ENCODE assay signal across 12 mouse cellular contexts in the genomic region with DNA sequence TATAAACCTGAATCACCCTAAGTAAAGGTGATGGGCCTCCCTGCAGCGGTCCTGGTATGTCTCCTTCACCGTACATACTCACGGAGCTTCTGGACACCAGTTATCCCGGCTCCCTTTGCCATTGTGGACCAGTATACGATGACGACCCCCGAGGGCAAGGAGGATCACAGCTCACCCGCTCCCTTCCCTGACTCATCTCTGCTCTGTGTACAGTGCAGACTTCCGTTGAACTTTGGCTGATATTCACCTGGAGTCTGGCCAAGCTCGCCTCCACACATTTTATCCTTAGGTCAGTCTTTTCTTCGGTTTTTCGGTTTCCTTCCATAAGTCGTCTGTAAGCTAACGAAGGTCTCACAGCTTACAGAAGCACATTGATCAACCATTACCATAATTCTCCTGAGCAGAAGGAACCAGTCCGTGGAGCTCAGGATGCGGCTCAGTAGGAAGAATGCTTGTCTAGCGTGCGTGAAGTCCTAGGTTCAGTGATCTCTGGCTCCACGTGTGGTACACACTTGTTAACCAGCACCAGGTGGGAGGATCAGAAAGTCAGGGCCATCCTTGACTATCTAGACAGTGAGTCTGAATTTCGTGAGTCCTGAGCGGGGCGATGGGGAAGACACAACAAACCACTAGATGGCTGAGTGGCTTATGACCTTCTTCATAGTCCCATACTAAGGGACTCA. TPM values are rescaled to one million over a fixed set of nuclear protein-coding genes. Genes with fewer than 3 reads are reported as not detected.
DNase-seq lines count a peak whose midpoint lies in the region; ATAC-seq and TF ChIP-seq lines count a peak whose summit lies in the region.
"Had no signal": no experiment of that assay in that cellular context is flagged by ENCODE, and none has a peak within 500 bp of the region (broad histone marks: within the 10 kb centered on the region; RNA-seq: fewer than 3 reads in every experiment).

No protein-coding gene starts in this region.

- H3K4me3 ChIP-seq in heart, embryonic 12.5 days = no peak overlapping the region
- H3K4me3 ChIP-seq in kidney, postnatal 0 days (replicated peaks; ENCODE audit: low read depth, low read length) = no peak overlapping the region
- H3K4me3 ChIP-seq in stomach, postnatal 0 days (ENCODE audit: low read depth, low read length) = no peak overlapping the region
- H3K4me3 ChIP-seq in hindbrain, embryonic 16.5 days (ENCODE audit: low read length) = no peak overlapping the region
- H3K4me3 ChIP-seq: limb, embryonic 12.5 days had no signal

- H3K4me2 ChIP-seq in heart, embryonic 12.5 days = no peak overlapping the region
- H3K4me2 ChIP-seq in kidney, postnatal 0 days (ENCODE audit: low read length) = no peak overlapping the region
- no peak overlapping the region for H3K4me2 ChIP-seq in stomach, postnatal 0 days (replicated peaks; ENCODE audit: low read depth)
- no peak overlapping the region for H3K4me2 ChIP-seq in hindbrain, embryonic 16.5 days (ENCODE audit: low read length)
- H3K4me2 ChIP-seq: limb, embryonic 12.5 days had no signal

- no peaks in the 10 kb centered on the region for H3K27me3 ChIP-seq in heart, embryonic 12.5 days (replicated peaks)
- no peaks in the 10 kb centered on the region for H3K27me3 ChIP-seq in kidney, postnatal 0 days (ENCODE audit: insufficient read depth, low read length)
- H3K27me3 ChIP-seq in stomach, postnatal 0 days (ENCODE audit: control insufficient read depth, insufficient read depth, low read length) = no peaks in the 10 kb centered on the region
- no peaks in the 10 kb centered on the region for H3K27me3 ChIP-seq in hindbrain, embryonic 16.5 days (replicated peaks; ENCODE audit: control insufficient read depth, insufficient read depth, low read length)
- H3K27me3 ChIP-seq: limb, embryonic 12.5 days had no signal

- H3K27ac ChIP-seq in heart, embryonic 12.5 days (ENCODE audit: poor library complexity, severe bottlenecking) = no peak overlapping the region
- H3K27ac ChIP-seq in kidney, postnatal 0 days = no peak overlapping the region
- H3K27ac ChIP-seq in stomach, postnatal 0 days (replicated peaks) = no peak overlapping the region
- H3K27ac ChIP-seq in hindbrain, embryonic 16.5 days (ENCODE audit: low read depth, low read length) = no peak overlapping the region
- H3K27ac ChIP-seq: limb, embryonic 12.5 days had no signal

- H3K9ac ChIP-seq in heart, embryonic 12.5 days = no peak overlapping the region
- no peak overlapping the region for H3K9ac ChIP-seq in kidney, postnatal 0 days (ENCODE audit: low read depth, low read length)
- H3K9ac ChIP-seq in stomach, postnatal 0 days (ENCODE audit: low read length) = no peak overlapping the region
- H3K9ac ChIP-seq in hindbrain, embryonic 16.5 days (ENCODE audit: low read depth, low read length) = no peak overlapping the region
- H3K9ac ChIP-seq: limb, embryonic 12.5 days had no signal

- no peak for TF ChIP-seq CTCF in kidney, postnatal 0 days (IDR thresholded peaks at IDR 0.05; ENCODE audit: low read depth)
- no peak for TF ChIP-seq CTCF in stomach, postnatal 0 days (IDR thresholded peaks at IDR 0.05; ENCODE audit: low read depth)

- TF ChIP-seq EP300 in stomach, postnatal 0 days (optimal IDR thresholded peaks at IDR 0.05) = no peak

- no peaks in the 10 kb centered on the region for H3K9me3 ChIP-seq in heart, embryonic 12.5 days (replicated peaks)
- no peaks in the 10 kb centered on the region for H3K9me3 ChIP-seq in kidney, postnatal 0 days (replicated peaks; ENCODE audit: low read length)
- H3K9me3 ChIP-seq in stomach, postnatal 0 days (ENCODE audit: control insufficient read depth, low read length) = no peaks in the 10 kb centered on the region
- no peaks in the 10 kb centered on the region for H3K9me3 ChIP-seq in hindbrain, embryonic 16.5 days (ENCODE audit: control insufficient read depth, low read length)
- H3K9me3 ChIP-seq: limb, embryonic 12.5 days had no signal

- intact Hi-C loops in heart, postnatal 10 days (cut with DNase I) = no loop called here

- peak; percentile 17 to 19 for DNase-seq in heart, postnatal 10 days
- peak; percentile 17 for DNase-seq in ovary, postnatal 36 days (ENCODE audit: low spot score)
- no peak for DNase-seq in ovary, postnatal 10 days (ENCODE audit: low spot score)
- peak; percentile 12 for DNase-seq in kidney, postnatal 0 days (ENCODE audit: low spot score)
- DNase-seq in stomach, postnatal 0 days (ENCODE audit: low spot score) = peak; percentile 18
- no peak for DNase-seq in frontal cortex, postnatal 14 days (ENCODE audit: low spot score in 2 of 2)
- DNase-seq: cerebellum, adult 18-20 months; thymus, postnatal 25 days had no signal

- 76% methylated on average over 22 of the region's 22 CpGs for WGBS in heart, embryonic 12.5 days
- 75% methylated on average over 22 of the region's 22 CpGs for WGBS in kidney, postnatal 0 days
- 69% methylated on average over 22 of the region's 22 CpGs for WGBS in stomach, postnatal 0 days
- WGBS in hindbrain, embryonic 16.5 days = 89% methylated on average over 22 of the region's 22 CpGs

- no peak for ATAC-seq in heart, embryonic 12.5 days (ENCODE audit: insufficient number of reproducible peaks, low FRiP score)
- ATAC-seq in kidney, postnatal 0 days (replicated peaks; ENCODE audit: low FRiP score, low read depth) = peak; percentile 92
- 0 out of 2 replicates have a peak, but pooled peaks have one; percentile 32 for ATAC-seq in stomach, postnatal 0 days (ENCODE audit: low FRiP score, low TSS enrichment)
- ATAC-seq in hindbrain, embryonic 16.5 days = no peak
- ATAC-seq: CD4-positive, CD25-positive, alpha-beta regulatory T cell, adult 4 months had no signal

- no peaks in the 10 kb centered on the region for H3K4me1 ChIP-seq in heart, embryonic 12.5 days (replicated peaks)
- no peaks in the 10 kb centered on the region for H3K4me1 ChIP-seq in kidney, postnatal 0 days (replicated peaks; ENCODE audit: insufficient read depth, low read length)
- no peaks in the 10 kb centered on the region for H3K4me1 ChIP-seq in stomach, postnatal 0 days (replicated peaks; ENCODE audit: control insufficient read depth, insufficient read depth)
- H3K4me1 ChIP-seq in hindbrain, embryonic 16.5 days (ENCODE audit: control insufficient read depth, insufficient read depth, low read depth, low read length) = no peaks in the 10 kb centered on the region
- H3K4me1 ChIP-seq: limb, embryonic 12.5 days had no signal

- no peaks in the 10 kb centered on the region for H3K36me3 ChIP-seq in heart, embryonic 12.5 days
- H3K36me3 ChIP-seq in kidney, postnatal 0 days (ENCODE audit: insufficient read depth, low read length) = no peaks in the 10 kb centered on the region
- H3K36me3 ChIP-seq in stomach, postnatal 0 days (ENCODE audit: control insufficient read depth, insufficient read depth, low read length) = no peaks in the 10 kb centered on the region
- no peaks in the 10 kb centered on the region for H3K36me3 ChIP-seq in hindbrain, embryonic 16.5 days (ENCODE audit: control insufficient read depth, insufficient read depth, low read length)
- H3K36me3 ChIP-seq: limb, embryonic 12.5 days had no signal

RNA-seq across cellular contexts. Expression of gene Klhl2, which starts 28.0 kb away (rescaled TPM):
- total RNA-seq in heart, postnatal 10 days (2021) = 10 to 100 TPM; 13.7 to 13.9 TPM
- 16.1 and 17.5 TPM in 2 replicates for polyA plus RNA-seq in heart, embryonic 12.5 days (2016; fragmentation: Nextera tagmentation; extraction: Ambion mirVana)
- polyA plus RNA-seq in kidney, postnatal 0 days (2015; fragmentation: Nextera tagmentation; extraction: Ambion mirVana) = 18.2 and 20.9 TPM in 2 replicates
- 13.4 and 14.0 TPM in 2 replicates for polyA plus RNA-seq in stomach, postnatal 0 days (2015; fragmentation: Nextera tagmentation; extraction: Ambion mirVana)
- polyA plus RNA-seq in hindbrain, embryonic 16.5 days (2015; fragmentation: Nextera tagmentation; extraction: Ambion mirVana) = 16.3 and 18.3 TPM in 2 replicates

Comparison
In these comparisons a context has a peak if more than half of its experiments do, and no peak if none do; other contexts are left out.
1. DNase-seq: peak in heart, postnatal 10 days (2 of 2), ovary, postnatal 36 days (single experiment), kidney, postnatal 0 days (single experiment) and stomach, postnatal 0 days (single experiment); none in ovary, postnatal 10 days (single experiment) and frontal cortex, postnatal 14 days (0 of 2).
2. ATAC-seq: peak in kidney, postnatal 0 days (single experiment) and stomach, postnatal 0 days (single experiment); none in heart, embryonic 12.5 days (single experiment) and hindbrain, embryonic 16.5 days (single experiment).